Mouse (Mus musculus) testis, postnatal 10 days (tissue): ENCODE results near the gene Thap2.
A peak's percentile ranks its signal among the peaks of the same experiment; 100 is the strongest.

ENCODE experiments used
- DNase-seq: peaks from one replicate; pipeline ENCODE4 v3.0.0; 2021; ENCODE audit warnings: low spot score

The Thap2 gene

DNA sequence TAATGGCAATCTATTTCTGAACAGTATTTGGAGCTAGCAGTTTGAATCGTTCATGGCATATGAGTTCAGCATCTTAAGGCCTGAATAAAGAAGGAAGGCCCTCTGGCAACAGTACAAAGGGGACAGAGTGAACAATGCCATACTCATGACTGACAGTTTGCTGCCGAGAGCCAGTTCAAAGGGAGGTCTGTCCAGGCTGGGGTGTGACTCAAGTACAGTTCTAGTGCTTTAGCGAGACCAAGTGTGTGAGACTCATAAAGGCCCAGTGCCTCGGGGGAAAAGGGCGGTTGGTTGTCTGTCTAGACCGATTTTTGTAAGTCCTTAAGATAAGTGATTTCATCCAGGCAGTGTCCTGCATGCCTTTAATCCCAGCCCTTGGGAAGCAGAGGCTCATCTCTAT, 29.7 kb downstream of the Thap2 start:
- no peak for DNase-seq

DNA sequence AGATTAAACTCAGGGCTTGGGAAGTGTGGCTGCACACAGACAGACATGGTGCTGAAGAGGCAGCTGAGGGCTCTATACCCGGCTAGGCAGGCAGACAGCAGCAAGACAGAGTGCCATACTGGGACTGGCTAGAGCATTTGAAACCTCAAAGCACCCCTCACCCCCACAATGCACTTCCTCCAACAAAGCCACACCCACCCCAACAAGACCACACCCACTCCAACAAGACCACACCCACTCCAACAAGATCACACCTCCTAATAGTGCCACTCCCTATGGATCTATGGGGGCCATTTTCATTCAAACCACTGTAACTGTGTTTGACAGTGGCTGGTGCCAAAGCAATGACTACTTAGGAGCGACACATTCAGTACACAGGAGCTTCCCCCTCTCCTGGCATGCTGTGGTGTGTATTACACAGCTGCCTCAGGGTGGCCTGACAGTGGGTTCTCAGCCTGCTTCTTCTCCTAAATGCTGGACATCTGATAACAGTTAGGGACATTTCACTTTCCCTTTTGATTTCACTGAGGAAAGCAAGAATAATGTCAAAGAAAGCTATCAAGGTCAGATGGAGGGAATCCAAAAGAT, 33.3 kb downstream of the Thap2 start:
- DNase-seq: no peak

GRCm38 (mm10) chr10:115349509-115349908, 34.7 kb downstream of the Thap2 start:
- DNase-seq: no peak

DNA sequence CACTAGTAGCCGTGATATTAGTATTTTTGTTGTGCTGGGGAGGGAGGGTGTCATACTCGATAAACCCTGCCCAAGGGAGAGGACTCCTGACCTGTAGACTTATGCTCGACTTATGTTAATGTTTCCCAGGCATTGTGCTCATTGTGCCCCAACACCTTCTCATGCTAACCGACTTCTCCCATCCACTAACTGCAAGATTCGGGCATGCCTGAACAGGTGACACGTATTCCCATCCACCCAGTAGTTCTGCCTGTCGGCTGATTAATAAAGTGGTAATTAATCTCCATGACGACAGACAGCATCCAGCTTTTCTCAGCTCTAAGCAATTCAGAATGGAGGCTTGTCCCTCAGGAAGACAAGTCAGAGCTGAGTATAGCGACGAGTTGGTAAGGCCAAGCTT, 35.2 kb downstream of the Thap2 start:
- no peak for DNase-seq

DNA sequence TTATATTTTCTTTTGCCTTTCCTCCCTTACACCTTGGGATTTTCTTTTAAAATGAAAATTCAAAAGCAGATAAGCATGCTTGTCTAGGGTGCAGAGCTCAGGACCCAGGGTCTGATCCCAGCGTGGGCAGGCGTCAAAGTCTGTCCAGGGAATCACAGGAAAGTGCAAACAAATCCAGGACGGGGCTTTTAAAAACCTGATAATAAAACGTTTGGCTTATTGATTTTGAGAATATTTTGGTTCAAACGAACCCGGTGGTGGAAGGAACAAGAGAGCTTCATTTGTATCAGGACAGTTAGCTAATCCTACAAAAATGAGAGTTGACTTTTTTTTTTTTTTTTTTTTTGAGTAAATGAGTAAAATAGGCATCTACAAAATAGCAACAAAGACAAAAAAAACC, 36.1 kb downstream of the Thap2 start:
- DNase-seq: no peak

DNA sequence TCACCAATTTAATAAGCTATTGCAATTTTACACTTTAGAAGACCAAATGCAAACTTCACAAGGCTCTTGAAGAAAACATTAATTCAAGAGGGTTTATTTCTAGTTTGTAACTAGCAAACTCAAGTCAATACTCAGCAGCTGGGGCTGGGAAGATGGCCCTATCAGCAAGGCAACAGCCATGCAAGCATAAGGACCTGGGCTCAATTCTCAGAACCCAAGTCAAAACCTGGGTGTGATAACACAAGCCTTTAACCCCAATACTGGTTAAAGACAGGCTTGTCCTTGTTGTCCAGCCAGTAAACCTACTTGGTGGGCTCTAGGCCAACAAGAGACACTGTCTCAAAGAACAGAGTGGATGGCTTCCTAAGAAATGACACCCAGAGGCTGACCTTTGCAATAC, 37.8 kb downstream of the Thap2 start:
- DNase-seq: no peak

GRCm38 (mm10) chr10:115342771-115343425, 41.3 kb downstream of the Thap2 start:
- no peak for DNase-seq

- DNase-seq: no peak
These were observed 44.4 kb downstream of the Thap2 start for GRCm38 (mm10) chr10:115339820-115340328.

GRCm38 (mm10) chr10:115336901-115337300, 47.3 kb downstream of the Thap2 start:
- no peak for DNase-seq

DNA sequence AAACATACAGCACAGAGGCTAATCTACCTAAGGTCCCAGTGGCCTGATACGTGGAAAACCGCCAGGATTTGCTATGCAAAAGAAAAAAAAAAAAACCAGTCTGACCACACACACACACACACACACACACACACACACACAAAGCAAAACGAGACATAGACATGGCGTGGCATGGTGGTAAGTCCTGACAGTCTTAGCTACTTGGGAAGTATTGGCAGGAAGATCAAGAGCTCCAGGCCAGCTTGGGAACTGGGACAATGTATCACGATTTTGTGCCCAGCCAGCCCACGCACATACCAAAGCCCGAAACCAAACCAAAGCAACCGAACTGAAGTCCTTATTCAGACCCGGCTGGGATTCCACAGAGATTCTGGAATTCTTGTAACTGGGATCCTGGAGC, 50.7 kb downstream of the Thap2 start:
- DNase-seq: no peak

DNA sequence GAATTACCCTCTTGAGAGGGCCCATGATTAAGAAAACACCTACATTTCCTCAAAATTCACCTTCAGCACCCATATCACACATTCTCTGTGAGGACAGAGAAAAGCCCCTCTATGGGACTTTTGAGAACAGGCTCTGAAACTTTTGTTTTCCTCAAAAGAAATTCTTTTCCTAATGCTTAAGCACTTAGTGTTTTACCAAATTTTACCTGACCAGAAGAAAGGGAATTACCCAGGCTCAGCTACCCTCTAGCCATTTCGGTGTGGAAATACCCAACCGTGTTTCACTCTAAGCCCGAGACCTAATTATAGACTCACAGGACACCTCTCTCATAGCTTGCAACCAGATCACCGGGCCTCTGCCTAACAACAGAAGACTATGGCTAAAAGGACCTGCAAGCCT, 51.2 kb downstream of the Thap2 start:
- no peak for DNase-seq

- no peak for DNase-seq
These were observed 51.8 kb downstream of the Thap2 start for GRCm38 (mm10) chr10:115332420-115332952.

DNA sequence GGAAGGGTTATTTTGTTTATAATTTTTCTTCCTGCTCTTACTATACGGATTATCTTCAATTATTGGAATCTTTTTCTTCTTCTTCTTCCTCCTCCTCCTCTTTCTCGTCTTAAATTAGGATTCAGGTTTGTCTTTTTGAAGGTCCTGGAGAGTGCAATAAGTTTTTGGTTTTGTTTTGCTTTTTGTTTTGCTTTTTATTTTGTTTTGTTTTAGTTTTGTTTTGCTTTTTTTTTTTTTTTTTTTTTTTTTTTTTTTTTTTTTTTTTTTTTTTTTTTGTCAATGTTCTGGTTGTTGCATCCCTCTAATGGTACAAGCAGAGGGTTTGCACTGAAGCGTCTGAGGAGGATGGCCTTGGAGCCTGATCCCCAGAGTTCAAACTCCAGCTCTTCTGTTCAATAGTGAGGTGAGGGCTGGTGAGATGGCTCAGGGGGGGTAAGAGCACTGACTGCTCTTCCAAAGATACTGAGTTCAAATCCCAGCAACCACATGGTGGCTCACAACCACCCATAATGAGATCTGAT, 55.2 kb downstream of the Thap2 start:
- DNase-seq: no peak

- DNase-seq: no peak
These were observed 55.7 kb downstream of the Thap2 start for GRCm38 (mm10) chr10:115328514-115328913.

DNA sequence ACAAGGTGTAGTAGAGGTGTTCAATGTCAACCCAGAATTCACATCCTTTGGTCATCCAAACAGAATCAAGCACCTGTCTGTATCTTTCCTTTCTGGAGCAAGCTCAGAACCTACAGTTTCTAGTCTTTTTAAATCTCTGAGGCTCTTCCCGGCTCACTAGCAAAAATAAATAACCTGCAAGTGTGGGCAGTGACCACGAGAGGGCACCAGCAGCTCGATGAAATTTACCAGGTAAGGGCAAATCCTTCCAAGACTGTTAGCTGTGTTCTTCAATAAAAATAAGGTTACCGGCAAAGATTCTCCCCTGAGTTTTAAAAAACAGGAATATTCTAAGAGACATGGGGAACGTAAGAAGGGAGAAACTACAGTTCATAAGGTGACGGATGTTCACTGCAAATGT, 60.9 kb downstream of the Thap2 start:
- peak; percentile 81 for DNase-seq

GRCm38 (mm10) chr10:115321317-115322035, 62.8 kb downstream of the Thap2 start:
- DNase-seq: no peak
